ENCODE assay signal across 15 mouse cellular contexts in genomic region chr9:112231383-112231782, GRCm38 (mm10). TPM values are rescaled to one million over a fixed set of nuclear protein-coding genes. Genes with fewer than 3 reads are reported as not detected.
A peak's percentile ranks its signal among the peaks of the same experiment; 100 is the strongest.
DNase-seq lines count a peak whose midpoint lies in the region; ATAC-seq and TF ChIP-seq lines count a peak whose summit lies in the region.
"Had no signal": no experiment of that assay in that cellular context is flagged by ENCODE, and none has a peak within 500 bp of the region (broad histone marks: within the 10 kb centered on the region; RNA-seq: fewer than 3 reads in every experiment).

No protein-coding gene starts in this region.

- peak overlapping the region; percentile 45 for H3K9ac ChIP-seq in midbrain, embryonic 16.5 days (ENCODE audit: low read depth, low read length)
- H3K9ac ChIP-seq: limb, embryonic 13.5 days had no signal

- H3K4me2 ChIP-seq in midbrain, embryonic 16.5 days (ENCODE audit: low read length), result peak overlapping the region; percentile 77
- H3K4me2 ChIP-seq: limb, embryonic 13.5 days had no signal

- DNase-seq in cerebellum, adult 9-11 months, result peak; percentile 62
- DNase-seq in cerebellum, adult 8-10 months, result no peak
- DNase-seq in left cerebral cortex, adult 2 months (ENCODE audit: extremely low spot score in 1 of 2, low spot score in 2 of 2), result no peak
- DNase-seq in left cerebral cortex, adult 18-20 months (ENCODE audit: low spot score in 2 of 2), result no peak
- DNase-seq in cerebellum, postnatal 14 days, result peak; percentile 82 to 88
- no peak for DNase-seq in gastrocnemius, postnatal 4 days (ENCODE audit: low spot score in 2 of 2)
- DNase-seq in thymus, postnatal 36 days, result no peak
- DNase-seq: embryo, embryonic 11 days; heart, adult 11 months; kidney, postnatal 25 days; lung, postnatal 4 days had no signal

- peak overlapping the region; percentile 66 for H3K4me3 ChIP-seq in left cerebral cortex, adult 2 months
- peak overlapping the region; percentile 74 for H3K4me3 ChIP-seq in midbrain, embryonic 16.5 days (ENCODE audit: low read depth, low read length)
- H3K4me3 ChIP-seq: limb, embryonic 13.5 days had no signal

- no peaks in the 10 kb centered on the region for H3K27me3 ChIP-seq in midbrain, embryonic 16.5 days (ENCODE audit: control insufficient read depth, insufficient read depth, low read depth, low read length)

- H3K4me1 ChIP-seq in midbrain, embryonic 16.5 days (ENCODE audit: control insufficient read depth, insufficient read depth, low read length), result 0 out of 2 replicates have a peak, but pooled peaks cover 3% of the 10 kb centered on the region

- intact Hi-C loops in left cerebral cortex, adult 2 months (cut with DNase I), result loop anchor here (5.0 to 10.0 kb wide), 8 partner anchors 203 to 1401 kb away; no protein-coding TSS in a partner anchor

- no peak for ATAC-seq in midbrain, embryonic 16.5 days
- ATAC-seq: intestine, embryonic 16.5 days had no signal

- no peak for TF ChIP-seq CTCF in left cerebral cortex, adult 2 months (IDR thresholded peaks at IDR 0.05)

- peak overlapping the region; percentile 93 for H3K27ac ChIP-seq in left cerebral cortex, adult 2 months
- H3K27ac ChIP-seq in midbrain, embryonic 16.5 days (ENCODE audit: low read length), result peak overlapping the region; percentile 98
- H3K27ac ChIP-seq: limb, embryonic 13.5 days; stomach, postnatal 0 days had no signal

- H3K36me3 ChIP-seq in midbrain, embryonic 16.5 days (ENCODE audit: control insufficient read depth, insufficient read depth, low read length), result no peaks in the 10 kb centered on the region
- H3K36me3 ChIP-seq: limb, embryonic 13.5 days had no signal

- 74% methylated on average over 5 of the region's 5 CpGs for WGBS in midbrain, embryonic 16.5 days

- no peaks in the 10 kb centered on the region for H3K9me3 ChIP-seq in midbrain, embryonic 16.5 days (replicated peaks; ENCODE audit: control insufficient read depth, low read length, poor library complexity, severe bottlenecking)
- H3K9me3 ChIP-seq: limb, embryonic 13.5 days had no signal

RNA-seq across cellular contexts. Expression of gene Arpp21, which starts 4.4 kb away (rescaled TPM):
- 100 to 1,000 TPM; 762 to 763 TPM for total RNA-seq in left cerebral cortex, adult 2 months (2021)
- 100 to 1,000 TPM; 673 to 751 TPM for total RNA-seq in left cerebral cortex, adult 18-20 months (2021)
- polyA plus RNA-seq in midbrain, embryonic 16.5 days (2015; fragmentation: Nextera tagmentation; extraction: Ambion mirVana), result 56.9 and 60.3 TPM in 2 replicates
- total RNA-seq in gastrocnemius, postnatal 4 days (2021), result 10 to 100 TPM; 81.0 to 87.2 TPM

Comparison
In these comparisons a context has a peak if more than half of its experiments do, and no peak if none do; other contexts are left out.
1. DNase-seq: peak in cerebellum, adult 9-11 months (single experiment) and cerebellum, postnatal 14 days (2 of 2); none in cerebellum, adult 8-10 months (single experiment), left cerebral cortex, adult 2 months (0 of 2), left cerebral cortex, adult 18-20 months (0 of 2), gastrocnemius, postnatal 4 days (0 of 2) and thymus, postnatal 36 days (0 of 2).
2. RNA of gene Arpp21, which starts 4.4 kb away (total RNA-seq): 762 to 763 TPM in left cerebral cortex, adult 2 months and 673 to 751 TPM in left cerebral cortex, adult 18-20 months; 81.0 to 87.2 TPM in gastrocnemius, postnatal 4 days; every median in the first group is over 4 times any median in the second.